Mouse (Mus musculus): ENCODE results near the gene Abcc1.
A peak's percentile ranks its signal among the peaks of the same experiment; 100 is the strongest.

Abcc1 gene

GRCm38 (mm10) chr16:14377321-14377720, 16.0 kb downstream of the Abcc1 start:
- peak; percentile 14 to 71 for DNase-seq

GRCm38 (mm10) chr16:14378654-14379053, 17.3 kb downstream of the Abcc1 start:
- no peak for DNase-seq

- DNase-seq = no peak
Observed at GRCm38 (mm10) chr16:14379888-14380287, 18.5 kb downstream of the Abcc1 start.

- DNase-seq = no peak
Observed at GRCm38 (mm10) chr16:14381061-14381665, 19.8 kb downstream of the Abcc1 start.

GRCm38 (mm10) chr16:14399303-14399702, 37.9 kb downstream of the Abcc1 start:
- DNase-seq = no peak

- DNase-seq = no peak
Observed at GRCm38 (mm10) chr16:14403507-14403906, 42.1 kb downstream of the Abcc1 start.

GRCm38 (mm10) chr16:14405636-14406035, 44.3 kb downstream of the Abcc1 start:
- no peak for DNase-seq

- DNase-seq = peak; percentile 41 to 72
Observed at GRCm38 (mm10) chr16:14409124-14409523, 47.8 kb downstream of the Abcc1 start.

GRCm38 (mm10) chr16:14409776-14410175, 48.4 kb downstream of the Abcc1 start:
- no peak for DNase-seq

GRCm38 (mm10) chr16:14410611-14411010, 49.3 kb downstream of the Abcc1 start:
- DNase-seq = no peak

GRCm38 (mm10) chr16:14411156-14411555, 49.8 kb downstream of the Abcc1 start:
- no peak for DNase-seq

GRCm38 (mm10) chr16:14412551-14412950, 51.2 kb downstream of the Abcc1 start:
- DNase-seq = no peak

GRCm38 (mm10) chr16:14415206-14415605, 53.8 kb downstream of the Abcc1 start:
- DNase-seq = no peak

- no peak for DNase-seq
Observed at GRCm38 (mm10) chr16:14416957-14417618, 55.7 kb downstream of the Abcc1 start.

GRCm38 (mm10) chr16:14420496-14421132, 59.3 kb downstream of the Abcc1 start:
- DNase-seq = peak; percentile 30 to 63

GRCm38 (mm10) chr16:14422081-14422480, 60.7 kb downstream of the Abcc1 start:
- DNase-seq = no peak

- DNase-seq = no peak
Observed at GRCm38 (mm10) chr16:14429371-14429770, 68.0 kb downstream of the Abcc1 start.

- DNase-seq = no peak
Observed at GRCm38 (mm10) chr16:14432996-14433395, 71.6 kb downstream of the Abcc1 start.

GRCm38 (mm10) chr16:14435526-14435925, 74.2 kb downstream of the Abcc1 start:
- no peak for DNase-seq

GRCm38 (mm10) chr16:14437446-14437982, 76.2 kb downstream of the Abcc1 start:
- no peak for DNase-seq

- no peak for DNase-seq
Observed at GRCm38 (mm10) chr16:14438561-14438960, 77.2 kb downstream of the Abcc1 start.

- DNase-seq = no peak
Observed at GRCm38 (mm10) chr16:14439081-14439480, 77.7 kb downstream of the Abcc1 start.

GRCm38 (mm10) chr16:14439801-14440614, 78.7 kb downstream of the Abcc1 start:
- DNase-seq = no peak

Measured in kidney, postnatal 25 days (tissue).